Mouse (Mus musculus) heart, postnatal 4 days (tissue): ENCODE data around the gene Zfyve28. TPM values are rescaled to one million over a fixed set of nuclear protein-coding genes. Genes with fewer than 3 reads are reported as not detected.

Experiments used
- DNase-seq: peaks from one replicate; pipeline ENCODE4 v3.0.0; 2021
- total RNA-seq, 2 experiments: library from RNA; stranded (reverse); gene quantifications; 2 replicates each; pipeline ENCODE4 v1.2.3; 2021

Gene Zfyve28
- total RNA-seq, 2 experiments from 2014 or later: 1.5 to 2.5 TPM

DNA sequence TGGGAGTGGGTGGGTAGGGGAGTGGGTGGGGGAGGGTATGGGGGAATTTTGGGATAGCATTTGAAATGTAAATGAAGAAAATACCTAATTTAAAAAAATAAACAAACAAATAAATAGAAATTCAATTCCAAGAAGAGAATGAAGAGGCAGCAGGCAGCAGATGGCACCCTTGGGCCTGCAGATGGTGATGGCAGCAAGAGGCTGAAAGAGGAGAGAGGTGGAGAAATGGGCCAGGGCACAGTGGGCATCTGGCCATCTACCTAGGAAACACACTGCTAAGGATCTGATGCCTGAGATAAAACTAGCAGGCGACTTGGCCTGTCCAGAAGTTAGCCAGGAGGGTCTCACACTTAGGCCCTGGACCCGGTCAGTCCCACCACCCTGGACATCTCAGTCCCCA is 83.3 kb downstream of the Zfyve28 start:
- no peak for DNase-seq

DNA sequence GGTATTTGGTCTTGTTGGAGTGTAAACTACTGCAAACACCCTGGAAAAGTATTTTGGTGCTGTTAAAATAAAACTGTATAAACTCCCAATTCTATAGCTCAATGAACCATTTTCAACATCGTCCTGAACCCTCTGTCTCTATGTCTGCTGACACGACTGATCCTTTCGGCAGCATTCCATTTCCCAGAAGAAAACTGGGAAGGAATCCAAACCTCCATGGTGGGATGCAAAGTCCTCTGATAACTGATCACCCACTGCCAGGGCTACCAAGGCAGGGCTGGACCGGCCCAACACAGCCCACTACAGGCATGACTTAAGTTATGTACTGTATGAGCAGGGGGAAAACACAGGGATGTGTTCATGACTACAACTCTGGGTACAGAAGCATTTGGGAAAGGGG is 86.2 kb downstream of the Zfyve28 start:
- DNase-seq: no peak

DNA sequence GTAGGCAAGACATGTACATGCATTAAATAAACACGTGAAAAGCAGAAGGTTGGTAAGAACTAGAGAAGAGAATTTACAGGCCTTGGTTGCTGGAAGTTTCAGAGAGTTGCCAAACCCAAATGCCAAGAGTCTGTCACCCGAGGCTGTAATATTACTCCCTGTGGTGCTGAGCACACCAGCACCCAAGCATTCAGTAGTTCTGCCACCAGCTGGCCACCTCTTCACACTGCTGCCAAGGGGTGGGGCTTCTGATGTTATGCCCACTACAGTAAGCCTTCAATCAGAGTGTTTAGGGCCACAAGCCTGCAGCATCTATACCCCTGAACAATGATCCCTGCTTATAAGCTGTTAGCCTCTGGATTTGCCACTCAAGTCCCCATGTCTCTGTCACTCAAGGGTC is 86.9 kb downstream of the Zfyve28 start:
- peak; percentile 39 for DNase-seq

DNA sequence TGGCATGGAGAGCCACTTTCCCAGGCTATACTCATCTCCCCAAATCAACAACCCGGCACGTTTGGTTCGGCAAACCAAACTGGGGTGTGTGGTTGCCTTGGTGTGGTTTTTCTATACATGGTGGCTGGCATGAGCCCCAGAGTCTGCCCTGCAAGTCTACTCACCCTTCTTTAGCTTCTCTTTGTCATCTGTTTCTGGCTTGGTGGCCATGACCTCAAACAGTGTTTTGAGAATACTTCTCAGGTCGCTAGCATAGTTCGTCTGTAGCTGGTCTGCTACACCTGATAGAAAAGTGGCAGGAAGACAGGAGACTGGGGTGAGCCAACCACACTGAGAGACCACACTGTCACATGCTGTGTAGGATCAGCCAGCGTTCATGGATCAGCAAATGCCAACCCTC is 89.6 kb downstream of the Zfyve28 start:
- DNase-seq: no peak

DNA sequence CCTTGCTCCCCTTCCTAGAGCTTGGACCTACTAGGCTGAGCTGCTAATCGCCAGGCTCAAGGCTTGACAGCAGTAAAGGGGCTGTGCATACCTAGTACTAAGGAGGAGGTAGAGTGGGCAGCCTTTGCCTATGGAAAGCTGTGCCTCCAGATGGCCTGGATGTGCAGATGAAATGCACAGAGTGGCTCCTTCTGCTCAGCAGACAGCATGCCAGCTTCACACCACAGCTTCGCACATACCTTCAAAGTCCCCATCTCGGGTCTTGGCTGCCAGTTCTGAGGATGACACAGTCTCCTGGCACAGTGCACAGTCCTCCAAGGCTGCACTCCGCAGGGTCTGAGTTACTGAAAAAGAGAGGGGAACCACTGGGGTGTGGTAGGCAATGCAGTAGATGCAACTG is 91.0 kb downstream of the Zfyve28 start:
- DNase-seq: no peak

DNA sequence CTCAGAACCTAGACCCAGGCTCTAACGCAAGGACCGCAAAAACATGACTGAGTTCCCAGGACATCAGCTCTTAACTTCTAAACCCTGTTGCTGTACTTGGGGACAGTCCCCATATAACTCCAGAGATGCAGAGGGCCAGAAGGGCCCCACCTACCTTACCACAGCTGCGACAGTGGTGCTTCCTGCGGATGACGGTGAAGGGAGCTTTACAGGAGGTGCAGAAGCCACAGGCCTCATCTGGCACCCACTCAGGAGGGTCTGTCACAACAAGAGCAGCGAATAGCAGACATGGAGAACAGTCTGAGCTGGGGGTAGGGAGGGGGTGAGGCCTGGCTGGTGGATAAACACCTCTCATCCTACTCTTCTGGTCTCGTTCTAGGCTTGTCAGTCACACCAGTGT is 91.8 kb downstream of the Zfyve28 start:
- no peak for DNase-seq

DNA sequence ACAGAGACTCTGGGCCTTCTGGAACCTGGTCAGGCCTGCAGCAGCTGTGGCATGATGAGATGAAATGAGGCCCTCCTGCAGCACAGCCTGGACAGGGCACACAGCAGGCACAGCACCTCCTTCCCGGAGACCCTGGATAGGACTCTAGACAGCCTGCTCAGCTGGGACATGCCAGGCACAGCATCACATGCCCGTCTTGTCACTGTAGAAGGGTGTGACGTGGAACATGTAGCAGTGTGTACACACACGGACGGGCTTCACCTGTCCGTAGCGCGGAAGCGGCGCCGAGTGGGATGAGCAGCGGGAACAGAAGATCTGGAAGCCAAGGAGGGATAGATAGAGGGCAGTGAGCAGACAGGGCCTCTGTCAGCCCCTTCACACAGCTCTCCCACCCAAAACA is 92.5 kb downstream of the Zfyve28 start:
- no peak for DNase-seq

DNA sequence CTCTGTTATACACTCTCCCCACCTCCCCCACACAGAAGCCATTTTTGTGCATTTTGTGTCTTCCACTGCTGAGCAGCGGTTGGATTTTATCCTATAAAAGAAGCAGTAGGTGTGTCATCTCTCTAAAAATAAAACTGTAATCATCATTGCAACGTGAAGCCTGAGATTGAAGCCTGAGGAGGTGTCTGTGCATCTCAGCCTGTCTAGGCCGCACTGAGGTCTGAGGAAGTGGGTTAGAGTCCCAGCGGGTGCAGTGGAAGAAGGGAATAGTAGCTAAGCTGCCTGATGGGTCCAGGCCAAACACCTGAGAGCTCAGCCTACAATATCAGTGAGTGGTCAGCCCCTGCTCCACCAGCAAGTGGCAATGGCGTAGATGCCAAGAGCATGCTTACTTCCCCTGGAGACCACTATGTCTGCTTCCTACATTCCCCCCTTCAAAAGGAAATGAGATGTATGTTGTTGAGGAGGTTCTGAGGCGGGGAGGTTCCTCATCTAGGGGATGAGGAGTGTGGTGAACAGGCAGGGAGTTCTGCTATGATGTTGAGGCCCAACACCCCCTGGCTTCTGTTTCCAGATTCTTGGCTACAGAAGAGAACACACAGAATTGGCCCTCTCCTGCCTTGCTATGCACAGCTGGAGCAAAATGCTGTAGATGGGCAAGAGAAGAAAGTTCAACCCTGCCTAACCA is 93.1 kb downstream of the Zfyve28 start:
- no peak for DNase-seq

DNA sequence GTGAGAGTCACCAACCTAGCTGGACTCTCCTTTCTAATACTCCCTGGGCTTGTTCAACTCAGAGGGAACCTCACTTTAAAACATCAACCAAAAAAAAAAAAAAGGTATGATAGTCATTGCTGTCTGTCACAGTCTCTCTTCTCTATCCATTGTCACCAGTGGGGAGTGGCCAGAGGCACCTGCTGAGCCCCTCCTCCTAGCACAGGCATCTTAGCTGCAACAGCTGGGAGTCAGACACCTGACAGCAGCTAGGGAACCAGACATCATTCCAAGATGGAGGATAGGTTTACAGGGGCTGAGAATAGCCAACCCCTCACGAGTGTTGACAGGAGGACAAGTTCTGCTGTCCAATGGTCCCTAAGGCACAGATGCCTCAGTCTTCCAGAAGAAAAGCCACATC is 93.8 kb downstream of the Zfyve28 start:
- DNase-seq: no peak

DNA sequence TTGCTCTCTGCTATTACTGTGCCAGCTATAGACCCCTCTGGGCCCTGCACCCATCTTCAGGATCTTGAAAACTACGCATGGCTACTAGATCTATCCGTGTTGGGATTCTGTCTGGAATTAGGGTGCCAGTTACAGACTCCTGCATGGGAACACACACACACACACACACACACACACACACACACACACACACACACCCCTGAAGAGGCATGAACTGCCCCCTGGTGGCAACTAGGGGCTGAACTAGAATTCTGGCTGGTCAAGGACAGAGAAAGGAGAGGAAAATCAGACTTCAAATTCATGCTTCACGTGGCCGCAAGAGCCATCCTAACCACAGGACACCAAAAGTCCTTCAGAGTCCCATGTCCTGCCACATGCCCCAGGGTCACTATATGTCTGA is 96.4 kb downstream of the Zfyve28 start:
- DNase-seq: peak; percentile 53

DNA sequence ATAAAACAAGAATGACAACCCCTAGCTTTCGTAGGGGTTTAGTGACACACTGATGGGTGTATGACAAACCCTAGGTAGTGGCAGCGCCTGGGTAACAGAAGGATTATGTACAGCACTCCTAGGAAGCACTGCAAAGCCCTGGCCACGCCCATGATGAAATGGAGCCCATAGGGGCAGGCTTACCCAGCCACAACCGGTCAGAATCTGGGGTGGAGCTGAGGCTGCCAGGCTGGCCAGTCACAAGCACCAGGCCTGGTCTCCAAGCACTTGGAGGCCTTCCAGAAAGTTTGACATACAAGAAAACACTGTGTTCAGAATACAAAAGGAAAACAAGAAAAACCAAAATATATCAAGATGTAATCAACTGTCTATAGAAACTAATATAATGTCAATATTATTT is 97.2 kb downstream of the Zfyve28 start:
- DNase-seq: peak; percentile 66

DNA sequence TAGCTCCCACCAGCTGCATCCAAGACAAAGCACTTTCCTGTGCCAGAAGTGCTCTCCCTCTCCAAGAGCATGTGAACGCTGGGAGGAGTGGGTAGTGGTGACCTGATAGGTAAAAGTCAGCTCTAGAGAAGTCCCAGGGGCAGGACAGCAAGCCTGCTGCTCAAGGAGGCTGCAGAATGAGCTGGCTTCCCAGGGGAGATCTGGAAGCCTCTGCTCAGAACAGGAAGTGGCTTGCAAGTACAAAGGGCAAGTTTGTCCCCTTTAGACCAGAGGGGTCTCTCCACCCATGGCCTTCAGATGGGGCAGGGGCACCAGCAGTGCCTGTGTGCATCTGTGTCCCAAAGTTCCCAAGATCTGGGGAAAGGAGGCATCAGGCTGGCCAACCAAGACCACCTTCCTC is 98.7 kb downstream of the Zfyve28 start:
- no peak for DNase-seq

DNA sequence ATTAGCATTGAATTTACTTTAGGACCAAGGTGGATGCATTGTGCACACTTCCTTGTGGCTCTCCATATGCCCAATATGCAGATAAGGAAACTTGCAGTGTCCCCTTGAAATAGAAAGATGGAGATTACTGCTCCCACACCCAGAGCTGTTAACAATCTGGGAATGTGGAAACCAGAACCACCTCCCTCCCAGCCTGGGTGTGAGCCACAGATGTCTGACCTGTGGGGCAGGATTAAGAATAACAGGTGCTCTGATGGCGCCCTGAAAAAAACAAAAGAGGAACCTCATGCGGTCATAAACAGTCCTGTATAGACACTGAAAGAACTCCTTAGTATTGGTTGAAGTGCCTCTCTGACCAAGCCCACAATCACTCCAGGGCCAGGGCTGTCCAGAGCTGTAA is 99.4 kb downstream of the Zfyve28 start:
- no peak for DNase-seq

DNA sequence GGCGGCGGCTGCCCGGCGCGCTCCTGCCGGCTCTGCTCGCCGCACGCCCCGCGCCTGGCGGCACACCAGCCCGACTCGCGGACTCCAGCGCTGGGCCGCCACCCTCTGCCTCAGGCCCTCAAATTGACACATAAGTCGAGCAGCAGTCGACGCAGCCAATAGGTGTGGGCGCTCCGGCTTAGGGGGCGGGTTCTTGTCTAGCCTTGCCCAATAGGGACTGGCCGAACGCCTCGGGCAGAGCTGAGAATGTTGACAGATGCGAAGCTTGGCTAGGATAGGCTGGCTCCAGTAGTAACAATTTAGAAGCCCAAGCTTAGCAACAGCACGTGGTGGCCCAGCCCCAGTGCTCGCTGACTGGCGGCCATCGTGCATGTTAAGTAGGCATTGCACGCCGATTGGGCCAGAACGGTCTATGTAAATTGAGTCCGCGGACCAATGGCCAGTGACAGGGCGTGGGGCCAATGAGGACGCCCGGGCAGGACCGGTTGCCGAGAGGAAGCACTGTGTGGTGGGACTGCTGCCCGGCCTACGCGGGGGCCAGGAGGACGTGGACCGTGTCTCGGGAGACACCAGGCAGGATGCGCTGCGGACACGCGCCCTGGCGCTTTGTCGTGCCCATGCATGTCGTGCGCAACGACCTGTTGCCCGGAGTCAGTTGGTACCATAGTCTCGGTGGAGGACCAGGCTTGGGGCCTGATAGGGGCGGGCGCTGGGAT is 100.5 kb downstream of the Zfyve28 start, which contains the start of gene Mxd4:
Mxd4 (minus strand) TSS at position 120 of the 716 bp plus-strand sequence.
- peak; percentile 99 for DNase-seq

DNA sequence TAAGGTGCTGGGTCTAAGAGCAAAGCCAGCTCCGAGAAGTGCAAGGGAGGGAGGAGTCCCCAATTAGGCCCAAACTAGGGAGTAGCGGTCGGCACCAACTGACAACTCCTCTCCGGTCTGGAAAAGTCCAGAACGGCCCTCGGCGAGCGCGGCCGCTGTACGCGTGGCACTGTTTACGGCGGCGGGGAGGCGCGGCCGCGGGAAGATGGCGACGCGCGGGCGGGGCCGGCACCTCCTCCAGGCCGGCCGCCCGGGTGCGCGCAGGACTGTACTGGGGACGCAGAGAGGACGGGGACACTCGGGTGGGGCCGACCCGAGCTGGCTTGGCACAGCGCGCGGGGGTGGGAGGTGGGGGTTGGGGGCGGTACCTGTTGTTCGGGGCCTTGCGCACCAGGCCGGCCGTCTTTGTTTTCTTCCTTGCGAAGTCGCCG is 101.3 kb downstream of the Zfyve28 start:
- DNase-seq: peak; percentile 70

DNA sequence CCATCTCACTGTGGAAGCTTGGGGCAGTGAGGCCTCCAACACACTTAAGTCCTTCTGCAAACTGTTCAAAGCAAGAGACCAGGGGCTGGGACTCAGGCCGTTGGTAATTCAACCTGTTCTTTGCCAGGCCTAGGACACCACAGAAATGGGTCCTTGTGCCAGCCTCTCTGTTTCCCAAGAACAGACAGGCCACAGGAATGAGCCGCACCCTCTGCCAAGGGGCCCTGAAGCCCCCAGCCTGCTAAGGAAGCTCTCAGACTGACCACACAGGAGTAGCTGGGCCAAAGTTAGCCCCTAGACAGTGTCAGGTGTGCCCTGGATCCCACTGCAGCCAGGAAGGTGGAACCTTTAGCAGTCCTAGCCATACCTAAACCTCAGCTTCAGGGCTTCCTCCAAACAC is 101.9 kb downstream of the Zfyve28 start:
- peak; percentile 8 for DNase-seq

DNA sequence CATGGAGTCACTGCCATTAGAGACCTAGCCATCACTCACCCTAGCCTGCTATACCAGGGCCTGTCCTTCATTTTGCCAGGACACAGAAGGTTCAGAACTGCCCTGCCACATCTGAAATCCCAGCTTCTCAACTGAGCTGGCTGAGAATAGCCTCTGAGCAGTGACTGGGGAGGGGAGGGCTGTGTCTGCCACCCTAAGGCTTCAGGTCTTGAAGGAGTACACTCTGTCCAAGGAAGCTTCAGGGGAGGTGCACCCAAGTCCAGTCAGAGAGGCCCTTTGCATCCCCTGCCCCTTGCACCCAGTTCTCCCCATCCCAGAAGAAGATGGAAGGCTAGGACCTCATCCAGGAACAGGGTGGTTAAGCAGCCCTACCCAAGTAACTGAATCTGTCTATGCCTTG is 102.5 kb downstream of the Zfyve28 start:
- peak; percentile 4 for DNase-seq

DNA sequence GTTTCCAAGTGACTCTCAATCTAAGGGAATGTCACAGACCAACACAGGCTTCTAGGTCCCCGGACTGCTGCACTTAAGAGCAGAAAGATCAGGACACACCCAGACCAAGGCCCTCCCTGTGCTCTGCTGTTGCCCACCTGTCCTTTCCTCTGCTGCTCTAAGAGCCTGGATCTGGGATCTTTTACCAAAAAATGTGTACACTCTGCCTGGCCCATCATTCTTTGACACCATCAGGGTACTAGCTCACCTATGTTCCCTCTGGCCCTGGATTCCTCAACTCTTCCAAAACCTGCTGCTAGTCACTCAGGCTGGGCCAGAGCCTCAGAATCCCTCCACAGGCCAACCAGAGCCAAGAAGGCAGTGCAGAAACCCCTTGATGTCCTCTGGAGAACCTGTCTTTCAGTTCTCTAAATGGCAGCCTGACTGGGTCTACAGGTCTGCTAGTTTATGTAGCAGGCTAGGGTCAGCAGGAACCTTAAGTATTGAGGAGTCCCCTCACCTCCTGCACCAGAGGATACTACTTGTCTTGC is 103.1 kb downstream of the Zfyve28 start:
- peak; percentile 2 for DNase-seq

DNA sequence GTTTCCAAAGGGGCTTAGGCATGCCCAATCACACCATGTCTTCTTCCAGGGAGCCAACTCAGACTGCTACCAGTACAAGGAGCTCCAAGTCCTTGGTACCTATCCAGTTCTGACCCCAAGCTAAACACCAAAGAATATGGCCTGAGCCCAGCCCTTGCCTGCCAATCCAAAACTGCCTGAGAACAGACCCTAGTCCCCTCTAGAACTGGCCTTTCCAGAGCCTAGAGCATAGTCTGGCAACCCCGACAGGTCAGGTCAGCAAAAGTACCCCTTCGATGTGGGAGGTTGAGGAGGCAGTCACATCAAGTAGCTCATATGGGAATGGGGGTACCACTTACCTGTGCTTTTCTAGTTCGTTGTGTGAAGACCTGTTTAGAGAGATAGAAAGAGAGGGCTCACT is 104.3 kb downstream of the Zfyve28 start:
- peak; percentile 4 for DNase-seq

DNA sequence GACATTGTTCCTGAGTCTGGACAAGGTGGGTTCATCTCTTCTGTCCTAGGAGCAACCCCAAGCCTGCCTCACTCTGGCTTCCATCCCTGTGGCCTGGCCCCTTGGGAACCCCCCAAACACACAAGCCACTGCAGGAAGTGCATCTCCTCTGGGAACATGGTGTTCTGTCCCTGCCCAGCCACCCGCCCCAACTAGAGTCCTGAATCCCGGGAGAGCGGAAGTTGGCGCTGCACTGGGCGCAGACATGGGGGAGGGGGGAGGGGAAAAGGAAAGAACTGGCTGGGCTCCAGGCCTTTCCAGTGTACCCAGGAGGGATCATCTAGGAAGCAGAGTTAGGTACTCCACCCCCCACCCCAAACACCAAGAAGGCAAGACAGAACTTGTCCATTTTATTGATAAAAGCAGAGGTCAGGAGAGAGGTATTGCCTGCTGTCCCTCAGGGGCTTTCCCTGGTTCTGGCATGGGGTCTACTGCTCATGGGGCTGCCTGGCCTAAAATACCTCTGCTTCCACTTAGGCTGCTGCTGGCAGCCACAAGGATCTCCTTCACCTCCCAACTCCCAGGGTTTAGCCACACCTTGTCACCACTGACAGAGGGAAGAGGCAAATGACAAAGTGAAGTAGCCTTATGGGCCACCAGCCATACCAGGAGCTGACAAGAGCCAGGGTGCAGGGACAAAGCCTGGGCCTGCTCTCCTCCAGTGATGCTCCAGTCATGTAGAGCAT is 104.9 kb downstream of the Zfyve28 start:
- peak; percentile 68 for DNase-seq

DNA sequence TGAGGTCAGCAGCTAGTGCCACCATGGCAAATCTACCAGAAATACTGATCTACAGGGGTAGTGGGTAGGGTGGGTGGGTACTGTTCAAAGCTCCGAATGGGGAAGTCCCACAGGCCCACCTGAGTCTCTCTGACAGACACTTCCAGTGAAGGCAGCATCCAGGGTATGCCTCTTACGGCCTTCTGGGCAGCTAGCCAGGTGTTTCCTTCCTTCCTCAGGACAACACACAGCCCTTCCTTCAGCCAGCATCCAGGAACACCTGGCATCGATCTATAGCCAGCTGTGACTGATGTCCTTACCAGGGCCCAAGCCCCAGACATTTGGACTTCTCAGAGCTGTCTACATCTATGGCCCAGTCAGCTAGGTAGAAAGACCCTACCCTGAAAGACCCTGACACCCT is 105.8 kb downstream of the Zfyve28 start:
- no peak for DNase-seq

DNA sequence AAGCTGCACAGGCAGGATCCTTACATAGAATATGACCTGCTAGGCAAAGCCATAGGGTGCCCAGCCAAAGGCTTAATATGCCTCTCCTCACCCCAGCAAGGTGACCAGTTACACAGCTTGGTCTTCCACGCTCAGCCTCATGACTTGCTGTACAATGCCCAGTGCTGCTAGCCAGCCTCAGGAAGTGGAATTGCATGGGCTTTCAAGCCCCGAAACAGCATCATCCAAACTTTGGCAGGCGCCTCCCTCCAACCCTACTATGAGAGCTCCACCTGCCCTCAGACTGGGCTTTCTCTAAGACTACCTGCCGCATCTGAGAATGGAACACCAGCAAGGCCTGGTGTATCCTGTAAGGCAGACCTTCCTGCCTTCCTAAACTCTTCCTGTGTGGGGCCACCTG is 110.4 kb downstream of the Zfyve28 start:
- DNase-seq: no peak

DNA sequence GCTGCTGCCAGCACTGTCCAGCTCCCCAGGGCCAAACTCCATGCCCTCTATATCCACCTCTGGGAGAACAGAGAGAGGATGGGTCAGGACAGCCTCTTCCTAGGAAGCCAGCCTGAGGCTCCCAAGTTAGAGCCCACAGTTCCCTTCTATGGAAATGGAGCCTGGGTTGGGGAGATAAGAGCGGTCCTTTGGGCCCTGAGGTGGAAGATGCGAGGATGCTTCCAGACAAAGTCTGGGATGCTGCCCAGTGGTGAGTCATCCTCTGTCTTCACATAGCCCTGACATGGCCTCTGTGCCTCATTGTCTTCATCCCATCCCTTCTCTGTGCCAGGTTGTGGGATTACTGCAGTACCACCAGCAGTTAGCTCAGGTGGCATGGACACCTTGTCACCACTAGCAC is 111.2 kb downstream of the Zfyve28 start:
- no peak for DNase-seq
